Mouse (Mus musculus): Measurements from ENCODE around the gene Opcml. TPM values are rescaled to one million over a fixed set of nuclear protein-coding genes. Genes with fewer than 3 reads are reported as not detected.

Opcml gene
- total RNA-seq, 1 experiment: 0.49 TPM

GRCm38 (mm10) chr9:28225824-28226569, 435.4 kb downstream of the Opcml start:
- Histone ChIP-seq H3K27ac (ENCODE audit: insufficient read depth, low read depth, low read length, poor library complexity, severe bottlenecking) (no peak overlapping the region), H3K4me1 (ENCODE audit: control insufficient read depth in 2 of 2, insufficient read depth in 2 of 2, low read length in 2 of 2, poor library complexity in 1 of 2) (no peaks in the 10 kb centered on the region), H3K36me3 (ENCODE audit: control insufficient read depth, insufficient read depth, low read length, poor library complexity, severe bottlenecking) (no peaks in the 10 kb centered on the region), H3K4me3 (ENCODE audit: insufficient read depth in 1 of 2, low read depth in 1 of 2, low read length in 2 of 2, poor library complexity in 1 of 2, severe bottlenecking in 1 of 2) (no peak overlapping the region), H3K9ac (ENCODE audit: insufficient read depth, low read depth, low read length, poor library complexity, severe bottlenecking) (no peak overlapping the region), H3K9me3 (ENCODE audit: control insufficient read depth, insufficient read depth, low read depth, low read length) (no peaks in the 10 kb centered on the region)
- DNase-seq (ENCODE audit: low read depth, low spot score): no peak
- in situ Hi-C loops (cut with MboI; ENCODE audit: low sequenced_read_pairs in 2 of 2, unreplicated experiment in 2 of 2): loop anchor here in 1 of 2 experiments (25.0 kb wide), 1 partner anchor 814 kb away; no protein-coding TSS in a partner anchor
- TF ChIP-seq HCFC1 (IDR thresholded peaks at IDR 0.05; ENCODE audit: borderline replicate concordance, insufficient read depth, low read length): no peak
- no peak for TF ChIP-seq ZNF384 (IDR thresholded peaks at IDR 0.05; ENCODE audit: low read depth, low read length)
- no peak for TF ChIP-seq CHD2 (IDR thresholded peaks at IDR 0.05; ENCODE audit: low read depth, low read length)
- no peak for TF ChIP-seq ZC3H11A (IDR thresholded peaks at IDR 0.05; ENCODE audit: borderline replicate concordance, low read depth, low read length)
- no peak for TF ChIP-seq MAFK (IDR thresholded peaks at IDR 0.05; ENCODE audit: insufficient read depth, low read depth, low read length)

- H3K36me3 ChIP-seq (ENCODE audit: control insufficient read depth, insufficient read depth, low read length, poor library complexity, severe bottlenecking): no peaks in the 10 kb centered on the region
- no peak for TF ChIP-seq ZC3H11A (IDR thresholded peaks at IDR 0.05; ENCODE audit: borderline replicate concordance, low read depth, low read length)
- no peak for TF ChIP-seq HCFC1 (IDR thresholded peaks at IDR 0.05; ENCODE audit: borderline replicate concordance, insufficient read depth, low read length)
- TF ChIP-seq ZNF384 (IDR thresholded peaks at IDR 0.05; ENCODE audit: low read depth, low read length): no peak
- no peak for TF ChIP-seq CHD2 (IDR thresholded peaks at IDR 0.05; ENCODE audit: low read depth, low read length)
- TF ChIP-seq MAFK (IDR thresholded peaks at IDR 0.05; ENCODE audit: insufficient read depth, low read depth, low read length): no peak
- no peak for DNase-seq (ENCODE audit: low read depth, low spot score)
- H3K9ac ChIP-seq (ENCODE audit: insufficient read depth, low read depth, low read length, poor library complexity, severe bottlenecking): no peak overlapping the region
- H3K27ac ChIP-seq (ENCODE audit: insufficient read depth, low read depth, low read length, poor library complexity, severe bottlenecking): no peak overlapping the region
- H3K9me3 ChIP-seq (ENCODE audit: control insufficient read depth, insufficient read depth, low read depth, low read length): no peaks in the 10 kb centered on the region
- H3K4me3 ChIP-seq (ENCODE audit: insufficient read depth in 1 of 2, low read depth in 1 of 2, low read length in 2 of 2, poor library complexity in 1 of 2, severe bottlenecking in 1 of 2): no peak overlapping the region
- in situ Hi-C loops (cut with MboI; ENCODE audit: low sequenced_read_pairs in 2 of 2, unreplicated experiment in 2 of 2): loop anchor here in 1 of 2 experiments (25.0 kb wide), 1 partner anchor 814 kb away; no protein-coding TSS in a partner anchor
- H3K4me1 ChIP-seq (ENCODE audit: control insufficient read depth in 2 of 2, insufficient read depth in 2 of 2, low read length in 2 of 2, poor library complexity in 1 of 2): no peaks in the 10 kb centered on the region
Observed at GRCm38 (mm10) chr9:28226570-28226951, 436.0 kb downstream of the Opcml start.

- Histone ChIP-seq H3K9me3 (ENCODE audit: control insufficient read depth, insufficient read depth, low read depth, low read length) (no peaks in the 10 kb centered on the region), H3K36me3 (ENCODE audit: control insufficient read depth, insufficient read depth, low read length, poor library complexity, severe bottlenecking) (no peaks in the 10 kb centered on the region), H3K4me1 (ENCODE audit: control insufficient read depth in 2 of 2, insufficient read depth in 2 of 2, low read length in 2 of 2, poor library complexity in 1 of 2) (no peaks in the 10 kb centered on the region), H3K4me3 (ENCODE audit: insufficient read depth in 1 of 2, low read depth in 1 of 2, low read length in 2 of 2, poor library complexity in 1 of 2, severe bottlenecking in 1 of 2) (no peak overlapping the region), H3K27ac (ENCODE audit: insufficient read depth, low read depth, low read length, poor library complexity, severe bottlenecking) (no peak overlapping the region), H3K9ac (ENCODE audit: insufficient read depth, low read depth, low read length, poor library complexity, severe bottlenecking) (no peak overlapping the region)
- TF ChIP-seq CHD2 (IDR thresholded peaks at IDR 0.05; ENCODE audit: low read depth, low read length) (no peak), ZNF384 (IDR thresholded peaks at IDR 0.05; ENCODE audit: low read depth, low read length) (no peak), ZC3H11A (IDR thresholded peaks at IDR 0.05; ENCODE audit: borderline replicate concordance, low read depth, low read length) (no peak), MAFK (IDR thresholded peaks at IDR 0.05; ENCODE audit: insufficient read depth, low read depth, low read length) (no peak), HCFC1 (IDR thresholded peaks at IDR 0.05; ENCODE audit: borderline replicate concordance, insufficient read depth, low read length) (no peak)
- in situ Hi-C loops (cut with MboI; ENCODE audit: low sequenced_read_pairs in 2 of 2, unreplicated experiment in 2 of 2): loop anchor here in 1 of 2 experiments (25.0 kb wide), 1 partner anchor 826 kb away; no protein-coding TSS in a partner anchor
- DNase-seq (ENCODE audit: low read depth, low spot score): no peak
Observed at GRCm38 (mm10) chr9:28238450-28238849, 447.9 kb downstream of the Opcml start.

GRCm38 (mm10) chr9:28247742-28248503, 457.3 kb downstream of the Opcml start:
- no peaks in the 10 kb centered on the region for H3K36me3 ChIP-seq (ENCODE audit: control insufficient read depth, insufficient read depth, low read length, poor library complexity, severe bottlenecking)
- H3K27ac ChIP-seq (ENCODE audit: insufficient read depth, low read depth, low read length, poor library complexity, severe bottlenecking): no peak overlapping the region
- H3K4me3 ChIP-seq (ENCODE audit: insufficient read depth in 1 of 2, low read depth in 1 of 2, low read length in 2 of 2, poor library complexity in 1 of 2, severe bottlenecking in 1 of 2): no peak overlapping the region
- TF ChIP-seq ZC3H11A (IDR thresholded peaks at IDR 0.05; ENCODE audit: borderline replicate concordance, low read depth, low read length): peak; percentile 42; the same call in 1 of the 2 replicates
- TF ChIP-seq CHD2 (IDR thresholded peaks at IDR 0.05; ENCODE audit: low read depth, low read length): no peak
- H3K4me1 ChIP-seq (ENCODE audit: control insufficient read depth in 2 of 2, insufficient read depth in 2 of 2, low read length in 2 of 2, poor library complexity in 1 of 2): no peaks in the 10 kb centered on the region
- no peaks in the 10 kb centered on the region for H3K9me3 ChIP-seq (ENCODE audit: control insufficient read depth, insufficient read depth, low read depth, low read length)
- in situ Hi-C loops (cut with MboI; ENCODE audit: low sequenced_read_pairs in 2 of 2, unreplicated experiment in 2 of 2): loop anchor here (5.0 to 25.0 kb wide), 2 partner anchors 836 kb away; no protein-coding TSS in a partner anchor
- DNase-seq (ENCODE audit: low read depth, low spot score): no peak
- H3K9ac ChIP-seq (ENCODE audit: insufficient read depth, low read depth, low read length, poor library complexity, severe bottlenecking): no peak overlapping the region
